19 mouse cellular contexts compared by ENCODE assay signal in genomic region chr17:71135866-71136265, GRCm38 (mm10). TPM values are rescaled to one million over a fixed set of nuclear protein-coding genes. Genes with fewer than 3 reads are reported as not detected.
A peak's percentile ranks its signal among the peaks of the same experiment; 100 is the strongest.
DNase-seq lines count a peak whose midpoint lies in the region; TF ChIP-seq lines count a peak whose summit lies in the region.
"Had no signal": no experiment of that assay in that cellular context is flagged by ENCODE, and none has a peak within 500 bp of the region (broad histone marks: within the 10 kb centered on the region; RNA-seq: fewer than 3 reads in every experiment).

No protein-coding gene starts in this region.

- H3K4me3 ChIP-seq in gastrocnemius, adult 2 months = no peak overlapping the region
- no peak overlapping the region for H3K4me3 ChIP-seq in left cerebral cortex, adult 2 months
- no peak overlapping the region for H3K4me3 ChIP-seq in brown adipose tissue, adult 24 weeks (ENCODE audit: insufficient read depth, low read depth, low read length)
- no peak overlapping the region for H3K4me3 ChIP-seq in limb, embryonic 10.5 days
- H3K4me3 ChIP-seq: embryonic facial prominence, embryonic 12.5 days; erythroblast, embryonic 14.5 days; forebrain, embryonic 15.5 days; limb, embryonic 12.5 days; liver, embryonic 15.5 days; megakaryocyte, embryonic 14.5 days had no signal

- no peaks in the 10 kb centered on the region for H3K27me3 ChIP-seq in limb, embryonic 10.5 days (ENCODE audit: low read depth, poor library complexity, severe bottlenecking)
- H3K27me3 ChIP-seq: embryonic facial prominence, embryonic 12.5 days; forebrain, embryonic 15.5 days; limb, embryonic 12.5 days; liver, embryonic 15.5 days; megakaryocyte, embryonic 14.5 days; Patski had no signal

- no peaks in the 10 kb centered on the region for H3K36me3 ChIP-seq in limb, embryonic 10.5 days
- H3K36me3 ChIP-seq: embryonic facial prominence, embryonic 12.5 days; forebrain, embryonic 15.5 days; limb, embryonic 12.5 days; liver, embryonic 15.5 days had no signal

- H3K9me3 ChIP-seq in limb, embryonic 10.5 days (replicated peaks) = no peaks in the 10 kb centered on the region
- H3K9me3 ChIP-seq: embryonic facial prominence, embryonic 12.5 days; forebrain, embryonic 15.5 days; liver, embryonic 15.5 days had no signal

- intact Hi-C loops in gastrocnemius, adult 2 months (cut with DNase I) = no loop called here
- intact Hi-C loops in left cerebral cortex, adult 2 months (cut with DNase I) = no loop called here

- no peak for TF ChIP-seq CTCF in gastrocnemius, adult 2 months (IDR thresholded peaks at IDR 0.05)
- no peak for TF ChIP-seq CTCF in left cerebral cortex, adult 2 months (IDR thresholded peaks at IDR 0.05)

- peak overlapping the region; percentile 72 for H3K27ac ChIP-seq in gastrocnemius, adult 2 months
- H3K27ac ChIP-seq in left cerebral cortex, adult 2 months = peak overlapping the region; percentile 13; the same call in 1 of the 2 replicates
- H3K27ac ChIP-seq in brown adipose tissue, adult 24 weeks (replicated peaks; ENCODE audit: low read depth, low read length) = peak overlapping the region; percentile 53
- H3K27ac ChIP-seq in limb, embryonic 10.5 days = peak overlapping the region; percentile 44
- H3K27ac ChIP-seq: embryonic facial prominence, embryonic 12.5 days; forebrain, embryonic 15.5 days; limb, embryonic 12.5 days; liver, embryonic 15.5 days; stomach, postnatal 0 days had no signal

- H3K4me1 ChIP-seq in brown adipose tissue, adult 24 weeks (ENCODE audit: control insufficient read depth, insufficient read depth, insufficient read length, low read length) = peaks cover 11% of the 10 kb centered on the region
- H3K4me1 ChIP-seq in limb, embryonic 10.5 days = peaks cover 30% of the 10 kb centered on the region
- H3K4me1 ChIP-seq: embryonic facial prominence, embryonic 12.5 days; forebrain, embryonic 15.5 days had no signal

- DNase-seq in gastrocnemius, adult 2 months = no peak
- no peak for DNase-seq in gastrocnemius, postnatal 4 days (ENCODE audit: low spot score in 2 of 2)
- peak in 1 of 2 experiments; percentile 1 for DNase-seq in left cerebral cortex, adult 2 months (ENCODE audit: extremely low spot score in 1 of 2, low spot score in 2 of 2)
- no peak for DNase-seq in left cerebral cortex, adult 18-20 months (ENCODE audit: low spot score in 2 of 2)
- DNase-seq in limb, embryonic 10.5 days (ENCODE audit: low spot score) = no peak
- no peak for DNase-seq in embryo, embryonic 10 days (ENCODE audit: low spot score)
- DNase-seq: adrenal gland, adult 8-10 months; cerebellum, adult 9-11 months; lung, postnatal 14 days; right cerebral cortex, postnatal 25 days had no signal

- 77% methylated on average over 5 of the region's 5 CpGs for WGBS in limb, embryonic 10.5 days

RNA-seq across cellular contexts. Expression of gene Lpin2, which starts 46.5 kb away (rescaled TPM):
- 1 to 10 TPM; 5.3 to 5.6 TPM for total RNA-seq in gastrocnemius, adult 2 months (2021)
- 10 to 100 TPM; 20.9 to 21.9 TPM for total RNA-seq in gastrocnemius, postnatal 4 days (2021)
- 10 to 100 TPM; 85.2 to 86.5 TPM for total RNA-seq in left cerebral cortex, adult 2 months (2021)
- 10 to 100 TPM; 77.7 to 89.3 TPM for total RNA-seq in left cerebral cortex, adult 18-20 months (2021)
- 3.3 and 6.3 TPM in 2 replicates for polyA plus RNA-seq in brown adipose tissue, adult 24 weeks (2012; ENCODE audit: insufficient read depth, insufficient read length, missing spikeins)
- 40.0 and 51.8 TPM in 2 replicates for polyA plus RNA-seq in limb, embryonic 10.5 days (2016; fragmentation: Nextera tagmentation; extraction: Ambion mirVana)

Comparison
In these comparisons a context has a peak if more than half of its experiments do, and no peak if none do; other contexts are left out.
1. H3K27ac ChIP-seq: peak in every context shown above with its lines; median percentile 72 in gastrocnemius, adult 2 months; 53 in brown adipose tissue, adult 24 weeks; 44 in limb, embryonic 10.5 days; 13 in left cerebral cortex, adult 2 months.